8 mouse cellular contexts compared by ENCODE assay signal in the genomic region with DNA sequence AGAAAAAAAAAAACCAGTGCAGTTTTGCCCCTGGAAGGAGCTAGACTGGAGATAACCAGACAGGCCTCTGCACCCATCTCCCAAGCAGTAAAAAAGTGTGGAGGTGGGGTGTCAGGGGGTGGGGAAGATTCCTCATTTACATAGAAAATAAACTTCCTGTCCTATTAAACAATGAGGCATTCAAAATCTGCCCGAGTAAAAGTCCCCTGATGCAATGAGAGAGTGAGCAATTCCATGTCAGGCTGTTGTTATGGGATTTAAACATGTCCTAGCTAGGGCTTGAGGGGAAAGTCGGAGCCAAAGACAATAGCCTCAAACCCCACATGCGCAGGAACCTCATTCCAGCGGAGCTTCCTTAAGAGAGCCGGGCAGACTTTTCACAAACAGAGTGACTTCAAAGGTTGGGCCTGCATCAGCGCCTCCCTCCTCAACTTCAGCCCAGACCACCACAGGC. TPM values are rescaled to one million over a fixed set of nuclear protein-coding genes. Genes with fewer than 3 reads are reported as not detected.
DNase-seq lines count a peak whose midpoint lies in the region; ATAC-seq lines count a peak whose summit lies in the region.

No protein-coding gene starts in this region.

- H3K27me3 ChIP-seq in kidney, embryonic 16.5 days (ENCODE audit: insufficient read depth, low read length): no peaks in the 10 kb centered on the region
- H3K27me3 ChIP-seq in midbrain, embryonic 14.5 days (ENCODE audit: control insufficient read depth, insufficient read depth, low read length): no peaks in the 10 kb centered on the region

- DNase-seq in kidney, postnatal 25 days: no peak
- DNase-seq in NIH3T3 (ENCODE audit: low read depth) (peak; percentile 85), liver (no peak)
- peak; percentile 31 for DNase-seq in forelimb bud, embryonic 11.5 days (ENCODE audit: low read depth, low spot score)
- DNase-seq in midbrain, embryonic 14.5 days: peak; percentile 50
- DNase-seq in thymus, adult 18-20 months: no peak
- no peak for DNase-seq in ovary, postnatal 10 days (ENCODE audit: low spot score)

- H3K36me3 ChIP-seq in kidney, embryonic 16.5 days (ENCODE audit: insufficient read depth, low read length): no peaks in the 10 kb centered on the region
- no peaks in the 10 kb centered on the region for H3K36me3 ChIP-seq in midbrain, embryonic 14.5 days (ENCODE audit: control insufficient read depth, insufficient read depth, low read length)

- peaks cover 9% of the 10 kb centered on the region for H3K4me1 ChIP-seq in kidney, embryonic 16.5 days (ENCODE audit: insufficient read depth, low read length)
- H3K4me1 ChIP-seq in midbrain, embryonic 14.5 days (ENCODE audit: control insufficient read depth, insufficient read depth, low read length): no peaks in the 10 kb centered on the region

- H3K4me3 ChIP-seq in kidney, embryonic 16.5 days (ENCODE audit: low read length): no peak overlapping the region
- no peak overlapping the region for H3K4me3 ChIP-seq in midbrain, embryonic 14.5 days (replicated peaks; ENCODE audit: low read depth, low read length)

- no peak for ATAC-seq in kidney, embryonic 16.5 days (ENCODE audit: low FRiP score, low TSS enrichment)
- no peak for ATAC-seq in midbrain, embryonic 14.5 days (ENCODE audit: low FRiP score, low TSS enrichment)

- 13% methylated on average over 6 of the region's 6 CpGs for WGBS in kidney, embryonic 16.5 days
- 17% methylated on average over 6 of the region's 6 CpGs for WGBS in midbrain, embryonic 14.5 days

- peak overlapping the region; percentile 32 for H3K4me2 ChIP-seq in kidney, embryonic 16.5 days (replicated peaks; ENCODE audit: low read depth, low read length)
- no peak overlapping the region for H3K4me2 ChIP-seq in midbrain, embryonic 14.5 days (ENCODE audit: low read length)

- peak overlapping the region; percentile 22 for H3K9ac ChIP-seq in kidney, embryonic 16.5 days (replicated peaks; ENCODE audit: low read length)
- H3K9ac ChIP-seq in midbrain, embryonic 14.5 days (replicated peaks; ENCODE audit: low read length): no peak overlapping the region

- H3K9me3 ChIP-seq in kidney, embryonic 16.5 days (ENCODE audit: low read length): no peaks in the 10 kb centered on the region
- H3K9me3 ChIP-seq in midbrain, embryonic 14.5 days (ENCODE audit: control insufficient read depth, low read length): no peaks in the 10 kb centered on the region

- no peak overlapping the region for H3K27ac ChIP-seq in kidney, embryonic 16.5 days (ENCODE audit: low read length)
- no peak overlapping the region for H3K27ac ChIP-seq in midbrain, embryonic 14.5 days (replicated peaks; ENCODE audit: low read depth, low read length)

RNA-seq across cellular contexts. Expression of a gene that starts 50.7 kb away (rescaled TPM):
- polyA plus RNA-seq in kidney, embryonic 16.5 days (2015; fragmentation: Nextera tagmentation; extraction: Ambion mirVana): 0.05 and 0.09 TPM in 2 replicates
- not detected in 2 replicates for polyA plus RNA-seq in midbrain, embryonic 14.5 days (2014; fragmentation: Nextera tagmentation; extraction: Ambion mirVana)

Comparison
In these comparisons a context has a peak if more than half of its experiments do, and no peak if none do; other contexts are left out.
1. DNase-seq: peak in NIH3T3 (single experiment), forelimb bud, embryonic 11.5 days (single experiment) and midbrain, embryonic 14.5 days (single experiment); none in kidney, postnatal 25 days (0 of 2), thymus, adult 18-20 months (0 of 2), liver (single experiment) and ovary, postnatal 10 days (single experiment).